Mouse (Mus musculus) erythroblast, embryonic 14.5 days (primary cell): ENCODE results near the gene Hnrnpab. TPM values are rescaled to one million over a fixed set of nuclear protein-coding genes. Genes with fewer than 3 reads are reported as not detected.
A peak's percentile ranks its signal among the peaks of the same experiment; 100 is the strongest.
"Not testable (repeated sequence)": the region's sequence is repeated elsewhere in the genome, so short reads cannot be mapped to it uniquely, and the experiment has no call there.

Source experiments
- H3K27me3 ChIP-seq: 2 replicates; pipeline ENCODE4 v1.6.1; 2012; ENCODE audit warnings: inconsistent platforms; ENCODE audit not compliant: control insufficient read depth
- H3K36me3 ChIP-seq: 2 replicates; pipeline ENCODE4 v1.6.1; 2012; ENCODE audit warnings: mild to moderate bottlenecking, inconsistent platforms; ENCODE audit not compliant: control insufficient read depth
- H3K4me1 ChIP-seq: 2 replicates; pipeline ENCODE4 v1.6.1; 2012; ENCODE audit warnings: inconsistent platforms; ENCODE audit not compliant: control insufficient read depth
- H3K4me3 ChIP-seq: replicated peaks from 2 replicates; pipeline ENCODE3; 2012; ENCODE audit warnings: moderate library complexity, mild to moderate bottlenecking, inconsistent platforms
- H3K9me3 ChIP-seq: 2 replicates; pipeline ENCODE4 v1.6.1; 2012; ENCODE audit warnings: low read length, inconsistent platforms, mixed read lengths; ENCODE audit not compliant: control insufficient read depth
- GATA1 ChIP-seq: IDR thresholded peaks from 2 replicates; pipeline ENCODE4 v1.6.1; 2012; ENCODE audit warnings: low read length, inconsistent platforms, mixed read lengths
- TAL1 ChIP-seq: IDR thresholded peaks from 3 replicates; pipeline ENCODE4 v1.6.1; 2012; ENCODE audit warnings: low read length, inconsistent platforms, mixed read lengths
- polyA plus RNA-seq: library from polyadenylated mRNA; stranded (reverse); fragments of >175 nt; gene quantifications from 2 replicates; pipeline ENCODE4 v1.2.3, GENCODE M21; 2012

The Hnrnpab gene
- polyA plus RNA-seq, 1 experiment = 82.9 TPM

DNA sequence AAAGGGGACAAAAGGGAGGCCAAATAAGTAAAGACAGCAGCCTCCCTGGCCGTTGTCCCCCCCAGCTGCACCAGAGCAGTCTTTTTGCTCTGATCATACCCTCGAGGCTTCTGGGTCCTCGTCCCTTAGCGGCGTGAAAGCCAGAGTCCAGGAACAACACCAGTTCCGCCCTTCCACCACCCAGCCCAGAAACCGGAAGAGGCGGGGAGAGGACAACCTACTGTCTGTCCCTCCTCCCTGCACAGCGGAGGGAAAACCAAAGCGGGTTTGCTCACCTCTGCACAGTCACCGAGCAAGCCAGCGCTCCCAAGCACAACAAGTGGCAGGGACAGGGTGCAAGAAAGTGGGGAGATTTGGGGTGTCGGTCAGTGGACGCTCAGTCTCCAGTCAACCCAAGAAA is 9.0 kb upstream of the Hnrnpab start:
- no peaks in the 10 kb centered on the region for H3K27me3 ChIP-seq
- no peaks in the 10 kb centered on the region for H3K36me3 ChIP-seq
- H3K4me1 ChIP-seq = peaks cover 48% of the 10 kb centered on the region
- no peaks in the 10 kb centered on the region for H3K9me3 ChIP-seq
- TF ChIP-seq GATA1 (no peak), TAL1 (no peak)
- peak overlapping the region; percentile 69 for H3K4me3 ChIP-seq

GRCm38 (mm10) chr11:51615129-51615528 is 8.5 kb upstream of the Hnrnpab start:
- H3K27me3 ChIP-seq = no peaks in the 10 kb centered on the region
- peak overlapping the region; percentile 69 for H3K4me3 ChIP-seq
- H3K9me3 ChIP-seq = no peaks in the 10 kb centered on the region
- no peaks in the 10 kb centered on the region for H3K36me3 ChIP-seq
- peaks cover 43% of the 10 kb centered on the region for H3K4me1 ChIP-seq
- TF ChIP-seq TAL1 (no peak), GATA1 (no peak)

- Histone ChIP-seq H3K9me3 (no peaks in the 10 kb centered on the region), H3K4me3 (no peak overlapping the region), H3K4me1 (peaks cover 46% of the 10 kb centered on the region), H3K36me3 (no peaks in the 10 kb centered on the region), H3K27me3 (no peaks in the 10 kb centered on the region)
- no peak for TF ChIP-seq GATA1
- no peak for TF ChIP-seq TAL1
Measured at GRCm38 (mm10) chr11:51614256-51614655, 7.6 kb upstream of the Hnrnpab start.

DNA sequence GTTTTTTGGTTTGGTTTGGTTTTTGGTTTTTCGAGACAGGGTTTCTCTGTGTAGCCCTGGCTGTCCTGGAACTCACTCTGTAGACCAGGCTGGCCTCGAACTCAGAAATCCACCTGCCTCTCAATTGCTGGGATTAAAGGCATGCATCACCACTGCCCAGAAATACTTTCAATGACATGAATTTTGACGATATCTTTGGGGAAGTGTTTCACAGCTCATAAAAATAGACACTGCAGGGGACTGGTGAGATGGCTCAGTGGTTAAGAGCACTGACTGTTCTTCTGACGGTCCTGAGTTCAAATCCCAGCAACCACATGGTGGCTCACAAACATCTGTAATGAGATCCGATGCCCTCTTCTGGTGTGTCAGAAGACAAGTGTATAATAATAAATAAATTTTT is 3.3 kb upstream of the Hnrnpab start:
- H3K4me3 ChIP-seq, H3K36me3 ChIP-seq, H3K27me3 ChIP-seq, H3K9me3 ChIP-seq: not testable (repeated sequence)
- peaks cover 55% of the 10 kb centered on the region for H3K4me1 ChIP-seq

DNA sequence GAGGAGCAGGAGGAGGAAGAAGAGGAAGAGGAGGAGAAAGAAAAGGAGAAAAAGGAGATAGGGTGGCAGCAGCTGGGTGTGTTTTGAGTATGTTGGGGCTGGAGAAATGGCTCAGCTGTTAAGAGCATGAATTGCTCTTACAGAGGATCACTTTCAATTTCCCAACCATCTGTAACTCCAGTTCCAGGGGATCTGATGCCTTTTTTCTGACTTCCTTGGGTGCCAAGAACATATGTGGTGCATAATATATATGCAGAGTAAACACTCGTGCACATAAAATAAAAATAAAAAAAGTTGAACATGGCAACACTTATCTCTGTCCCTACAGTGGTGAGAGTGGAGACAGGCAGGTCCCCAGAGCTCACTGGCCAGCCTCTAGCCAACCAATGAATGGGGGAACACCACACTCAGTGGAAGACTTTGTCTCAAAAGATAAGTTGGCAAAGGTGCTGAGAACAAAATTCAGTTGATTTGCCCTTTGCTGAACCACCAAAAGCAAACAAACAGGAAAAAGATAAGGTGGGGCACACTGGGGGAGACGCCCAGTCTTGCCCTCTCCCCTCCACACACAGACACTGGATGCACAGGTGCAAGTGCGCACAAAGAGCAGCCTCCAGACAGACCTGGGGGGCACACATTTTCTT is 2.7 kb upstream of the Hnrnpab start:
- TF ChIP-seq TAL1 (no peak), GATA1 (no peak)
- H3K4me3 ChIP-seq = peak overlapping the region; percentile 45
- H3K27me3 ChIP-seq = no peaks in the 10 kb centered on the region
- H3K9me3 ChIP-seq = no peaks in the 10 kb centered on the region
- H3K4me1 ChIP-seq = peaks cover 55% of the 10 kb centered on the region
- peaks cover 15% of the 10 kb centered on the region for H3K36me3 ChIP-seq

- Histone ChIP-seq H3K27me3 (no peaks in the 10 kb centered on the region), H3K36me3 (peaks cover 37% of the 10 kb centered on the region), H3K4me3 (peak overlapping the region; percentile 98), H3K9me3 (no peaks in the 10 kb centered on the region), H3K4me1 (peaks cover 75% of the 10 kb centered on the region)
- no peak for TF ChIP-seq TAL1
- TF ChIP-seq GATA1 = no peak
Measured at GRCm38 (mm10) chr11:51607096-51607738, 570 bp upstream of the Hnrnpab start.

DNA sequence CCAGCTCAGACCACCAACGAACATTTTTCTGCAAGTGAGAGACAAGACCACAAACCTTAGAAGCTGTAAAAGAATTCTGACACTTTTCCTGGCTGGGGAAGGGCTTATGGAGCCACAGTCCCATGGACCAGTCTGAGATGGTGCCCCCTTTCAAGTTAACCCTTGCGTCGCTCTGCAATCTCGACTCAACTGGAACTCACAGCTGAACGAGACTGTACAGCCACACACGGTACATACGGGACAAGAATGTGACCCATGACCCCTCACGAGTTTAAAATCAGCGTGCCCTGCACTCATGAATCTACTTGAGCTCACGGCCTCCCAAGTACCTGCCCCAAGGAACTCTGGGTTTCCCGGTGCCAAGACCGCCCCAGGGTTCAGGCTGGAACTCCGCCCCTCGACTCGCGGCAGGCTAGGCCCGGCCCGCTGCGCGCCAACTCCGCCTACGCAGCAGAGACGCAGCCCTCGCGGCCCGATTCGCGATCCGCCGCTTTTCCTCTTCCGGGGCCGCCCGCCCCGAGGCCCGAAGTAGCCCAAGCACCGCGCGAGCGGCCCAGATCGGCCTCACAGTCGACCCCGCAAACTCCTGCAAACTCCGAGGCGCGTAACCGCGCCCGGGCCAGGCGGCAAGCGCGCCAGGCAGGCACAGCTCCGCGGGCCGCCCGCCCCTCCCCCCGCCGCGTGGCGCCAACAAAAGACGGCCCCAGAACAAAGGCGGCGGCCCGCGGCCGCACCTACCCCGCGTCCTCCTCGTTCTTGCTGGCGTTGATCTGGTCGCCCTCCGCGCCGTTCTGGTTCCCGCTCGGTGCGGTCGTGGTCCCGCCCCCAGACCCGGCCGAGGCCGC is 823 bp downstream of the Hnrnpab start:
- H3K4me3 ChIP-seq = peak overlapping the region; percentile 98
- no peaks in the 10 kb centered on the region for H3K9me3 ChIP-seq
- peaks cover 51% of the 10 kb centered on the region for H3K36me3 ChIP-seq
- TF ChIP-seq TAL1 = no peak
- TF ChIP-seq GATA1 = no peak
- H3K4me1 ChIP-seq = peaks cover 76% of the 10 kb centered on the region
- no peaks in the 10 kb centered on the region for H3K27me3 ChIP-seq

DNA sequence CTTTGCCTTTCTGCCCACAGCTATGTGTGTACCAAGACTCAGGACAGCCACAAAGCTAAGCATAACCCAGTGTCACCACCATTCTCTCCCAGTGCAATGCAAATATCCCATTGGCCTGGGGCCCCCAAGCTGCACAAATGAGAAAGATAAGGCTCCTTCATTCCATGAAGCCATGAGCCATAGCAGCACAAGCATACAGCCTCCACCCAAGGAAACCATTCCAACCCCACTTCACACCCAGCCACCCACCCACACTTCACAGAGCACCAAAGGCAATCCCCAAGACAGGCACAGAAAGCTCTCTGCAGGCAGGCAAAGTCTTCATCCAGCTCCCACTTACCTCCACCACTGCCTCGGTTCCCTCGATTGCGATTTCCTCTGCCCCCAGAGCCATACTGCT is 4.4 kb downstream of the Hnrnpab start:
- Histone ChIP-seq H3K4me3 (no peak overlapping the region), H3K9me3 (no peaks in the 10 kb centered on the region), H3K4me1 (peaks cover 62% of the 10 kb centered on the region), H3K27me3 (no peaks in the 10 kb centered on the region), H3K36me3 (peaks cover 87% of the 10 kb centered on the region)
- TF ChIP-seq TAL1 = no peak
- no peak for TF ChIP-seq GATA1

GRCm38 (mm10) chr11:51597553-51597952 is 9.1 kb downstream of the Hnrnpab start:
- H3K4me1 ChIP-seq = peaks cover 28% of the 10 kb centered on the region
- TF ChIP-seq TAL1 (no peak), GATA1 (no peak)
- peaks cover 99% of the 10 kb centered on the region for H3K36me3 ChIP-seq

More at GRCm38 (mm10) chr11:51597553-51597952, 9.1 kb downstream of the Hnrnpab start:
- H3K9me3 ChIP-seq = no peaks in the 10 kb centered on the region
- H3K4me3 ChIP-seq = no peak overlapping the region
- no peaks in the 10 kb centered on the region for H3K27me3 ChIP-seq
